Mouse (Mus musculus) ovary, postnatal 36 days (tissue): ENCODE data around the gene Atp10a.

Experiments
- DNase-seq: peaks from one replicate; pipeline ENCODE4 v3.0.0; 2022; ENCODE audit warnings: low spot score, mixed read lengths

Gene Atp10a

DNA sequence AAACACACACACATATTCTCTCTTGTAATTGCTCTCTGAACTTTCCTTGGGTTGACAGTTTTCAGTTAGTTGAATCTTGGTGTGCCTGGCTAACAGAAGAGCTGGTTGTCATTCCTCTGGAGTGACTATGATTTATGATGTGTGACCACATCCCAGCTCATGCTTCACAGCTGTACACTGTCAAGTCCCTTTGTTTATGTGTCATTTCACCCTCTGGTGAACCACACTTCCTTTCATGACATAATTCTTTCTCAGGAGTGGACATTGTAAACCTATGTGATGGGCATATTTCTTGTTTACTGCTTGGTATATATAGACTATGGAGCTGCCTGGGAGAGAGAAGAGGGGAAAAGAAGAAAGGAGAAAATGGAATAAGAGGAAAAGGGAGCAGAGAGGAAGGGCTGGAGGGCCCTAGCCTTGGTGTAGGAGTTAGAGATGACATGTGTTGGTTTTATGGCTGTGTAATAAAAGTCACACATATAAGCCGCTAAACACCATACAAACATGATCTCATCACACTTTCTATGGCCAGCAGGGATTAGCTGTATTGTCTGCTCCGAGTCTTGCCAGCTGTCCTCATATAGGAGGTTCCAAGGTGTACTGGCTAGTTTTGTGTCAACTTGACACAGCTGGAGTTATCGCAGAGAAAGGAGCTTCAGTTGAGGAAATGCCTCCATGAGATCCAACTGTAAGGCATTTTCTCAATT lies 81.0 kb downstream of the Atp10a start:
- no peak for DNase-seq

DNA sequence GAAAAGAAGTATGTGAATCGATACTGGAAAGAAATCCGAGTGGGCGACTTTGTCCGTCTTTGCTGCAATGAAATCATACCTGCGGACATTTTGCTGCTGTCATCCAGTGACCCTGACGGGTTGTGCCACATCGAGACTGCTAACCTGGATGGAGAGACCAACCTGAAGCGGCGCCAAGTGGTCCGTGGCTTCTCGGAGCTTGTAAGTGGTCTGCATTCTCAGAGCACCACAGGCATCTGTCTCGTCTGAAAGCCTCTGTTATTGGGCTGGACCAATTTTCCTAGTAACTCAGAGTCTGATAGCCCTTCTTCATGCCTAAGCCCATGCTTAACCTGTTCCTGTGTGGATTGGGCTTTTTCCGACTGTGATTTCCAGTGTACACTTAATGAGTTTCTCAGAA lies 84.2 kb downstream of the Atp10a start:
- DNase-seq = no peak

DNA sequence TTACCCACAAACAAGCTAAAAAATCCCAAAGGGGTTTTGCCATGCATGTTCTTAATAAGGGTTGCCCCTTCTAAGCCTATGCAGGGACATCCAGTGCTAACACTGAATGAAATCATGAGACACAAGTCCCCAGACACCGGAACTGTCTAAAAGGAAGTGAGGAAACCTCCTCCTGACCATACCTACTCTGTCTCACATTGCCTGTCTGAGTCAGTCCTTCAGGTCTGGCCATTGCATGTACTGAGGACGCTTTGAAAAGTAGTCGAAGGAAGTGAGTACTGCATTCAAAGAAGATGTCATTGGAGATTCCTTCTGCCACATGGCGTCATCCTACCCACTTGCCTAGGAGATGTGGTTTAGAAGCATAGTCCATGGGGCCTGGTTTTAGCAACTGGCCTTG lies 84.9 kb downstream of the Atp10a start:
- no peak for DNase-seq

DNA sequence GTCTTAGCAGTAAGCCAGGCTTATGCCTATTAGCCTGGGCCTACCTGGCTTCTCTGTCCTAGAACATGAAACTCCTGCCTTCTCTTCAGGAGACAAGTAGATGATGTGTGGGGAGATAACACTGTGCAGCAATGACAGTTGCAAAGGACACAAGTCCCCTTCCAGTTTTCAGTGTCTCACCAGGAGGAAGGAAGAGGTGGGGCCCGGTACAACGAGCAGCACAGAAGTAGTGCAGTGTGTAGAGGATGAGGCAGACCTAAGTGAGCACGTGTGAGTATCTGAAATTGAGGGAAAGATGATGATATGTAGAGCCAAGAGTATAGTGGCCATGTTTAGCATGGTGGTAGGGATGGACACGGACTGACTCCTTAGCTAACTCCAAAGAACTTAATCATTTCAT lies 86.0 kb downstream of the Atp10a start:
- no peak for DNase-seq

DNA sequence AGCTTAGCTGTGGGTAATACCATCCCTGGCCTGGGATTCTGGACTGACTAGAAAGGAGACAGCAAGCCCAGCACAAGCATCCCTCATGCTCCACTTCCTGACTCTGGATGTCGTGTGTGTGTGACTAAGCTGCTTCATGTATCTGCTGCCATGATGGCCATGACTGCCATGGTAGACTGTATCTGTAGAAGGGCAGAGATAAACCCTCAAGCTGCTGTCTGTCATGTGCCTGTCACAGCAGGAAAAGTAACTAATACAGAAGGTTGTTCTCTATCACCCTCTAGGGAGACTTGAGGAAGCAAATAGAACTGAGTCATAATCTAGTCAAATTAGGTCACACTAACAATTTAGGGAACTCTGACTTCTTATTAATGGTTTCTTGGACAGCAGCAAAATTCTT lies 86.7 kb downstream of the Atp10a start:
- no peak for DNase-seq

DNA sequence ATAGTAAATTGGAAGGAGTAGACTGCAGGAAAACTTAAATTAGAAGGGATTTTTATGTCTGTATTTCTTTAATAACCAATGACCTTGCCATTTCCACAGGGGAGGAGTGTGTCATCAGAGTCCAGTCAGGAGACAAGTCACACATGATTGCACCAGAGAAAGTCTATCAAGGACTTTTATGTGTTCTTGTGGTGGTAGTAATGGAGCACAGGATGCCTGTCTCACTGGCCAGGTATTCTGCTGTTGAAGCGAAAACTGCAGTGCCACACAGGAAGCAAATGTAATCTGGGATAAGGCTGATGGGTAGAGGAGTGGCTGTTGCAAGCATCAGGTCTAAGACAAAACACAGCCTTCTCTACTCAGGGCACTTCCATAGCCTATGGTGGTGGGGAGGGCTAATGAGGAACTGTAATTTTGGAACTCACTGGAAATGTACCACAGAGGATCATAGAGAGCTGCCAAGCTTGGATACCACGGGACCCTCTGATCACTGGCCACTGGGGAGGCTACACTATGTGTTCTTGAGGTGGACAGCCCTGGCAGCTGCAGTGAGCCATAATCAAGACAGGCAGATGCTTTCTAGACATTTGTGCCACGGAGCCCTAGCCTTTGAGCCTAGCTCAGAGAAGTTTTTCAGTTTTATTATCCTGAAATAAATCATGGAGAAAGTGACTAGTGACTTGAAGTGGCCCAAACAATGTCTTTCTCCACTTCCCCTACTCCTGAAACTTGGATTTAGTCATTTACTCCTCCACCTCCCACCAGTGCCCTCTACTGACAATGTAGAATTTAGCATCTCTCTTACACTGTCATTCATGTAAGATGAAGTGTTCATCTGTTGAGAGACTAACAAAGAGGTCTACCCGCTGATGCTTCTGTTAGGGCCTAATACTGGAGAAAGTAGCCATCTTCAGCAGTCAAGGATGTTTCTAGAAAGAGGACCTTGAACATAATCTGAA lies 87.7 kb downstream of the Atp10a start:
- DNase-seq = no peak

DNA sequence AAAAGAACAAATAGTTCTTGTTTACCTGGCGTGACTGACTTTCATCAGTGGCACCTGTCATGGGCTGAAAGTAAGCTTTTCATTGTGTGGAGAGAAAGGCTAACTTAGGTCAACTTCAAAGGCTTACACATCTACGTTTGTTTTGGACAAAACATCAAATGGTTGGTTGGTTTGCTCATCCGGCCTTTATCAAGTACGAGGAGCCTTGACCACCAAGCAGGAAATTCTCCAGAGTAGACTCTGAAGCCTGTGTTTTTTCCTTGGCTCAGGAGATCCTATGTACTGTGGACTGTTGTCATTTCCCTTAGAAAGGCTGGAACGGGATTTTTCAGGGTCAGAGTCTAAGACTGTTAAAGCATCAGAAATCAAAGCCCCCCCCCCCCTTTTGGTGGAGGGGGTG lies 90.9 kb downstream of the Atp10a start:
- DNase-seq = no peak

DNA sequence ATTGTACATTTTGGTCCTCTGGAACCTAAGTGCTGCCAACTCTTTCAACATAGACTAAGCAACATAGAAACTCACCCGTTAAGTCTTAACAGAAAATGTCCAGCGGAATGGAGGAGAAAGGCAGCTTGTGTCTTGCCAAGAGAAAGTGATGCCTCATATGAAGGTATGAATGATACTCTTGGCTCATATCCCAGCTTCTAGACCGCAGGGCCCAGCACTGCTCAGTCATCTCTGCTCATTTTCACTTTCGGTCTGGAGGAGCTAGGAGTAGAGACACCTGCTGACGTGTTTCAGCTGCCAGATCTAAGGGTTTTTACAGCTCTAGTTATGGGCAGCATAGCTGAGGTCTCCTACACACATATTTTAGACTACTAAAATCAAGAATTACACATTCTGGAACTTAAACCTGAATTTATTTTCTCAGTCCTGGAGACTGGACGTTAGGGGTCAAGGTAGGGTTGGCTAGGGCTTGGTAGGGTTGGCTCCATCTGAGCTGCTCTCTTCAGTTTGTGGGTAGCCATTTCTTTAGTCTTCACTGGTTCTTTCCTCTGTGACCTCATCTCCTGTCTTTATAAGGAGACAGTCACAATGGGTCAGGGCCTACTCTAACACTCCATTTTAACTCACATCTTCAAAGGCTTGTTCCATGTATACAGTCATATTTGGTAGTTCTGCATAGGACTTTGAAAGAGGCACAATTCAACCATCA lies 94.1 kb downstream of the Atp10a start:
- DNase-seq = no peak

DNA sequence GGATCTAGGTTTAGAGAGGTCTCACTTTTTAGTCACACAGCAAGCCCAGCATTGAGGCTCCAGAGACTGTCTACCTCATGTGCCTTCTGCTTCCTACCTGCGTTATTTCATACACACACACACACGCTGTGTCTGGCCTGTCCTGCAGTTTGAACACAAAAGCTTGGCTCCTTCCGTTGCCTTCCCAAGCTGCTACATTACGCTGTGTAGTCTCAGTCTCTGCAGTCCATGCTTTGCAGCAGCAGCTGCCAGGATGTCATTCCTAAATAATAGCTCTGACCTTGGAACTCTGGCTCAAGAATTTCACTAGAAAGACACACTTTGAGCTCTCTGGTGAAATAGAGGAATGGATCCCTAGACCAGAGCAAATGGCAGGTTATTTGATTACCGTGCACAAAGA lies 96.1 kb downstream of the Atp10a start:
- no peak for DNase-seq

DNA sequence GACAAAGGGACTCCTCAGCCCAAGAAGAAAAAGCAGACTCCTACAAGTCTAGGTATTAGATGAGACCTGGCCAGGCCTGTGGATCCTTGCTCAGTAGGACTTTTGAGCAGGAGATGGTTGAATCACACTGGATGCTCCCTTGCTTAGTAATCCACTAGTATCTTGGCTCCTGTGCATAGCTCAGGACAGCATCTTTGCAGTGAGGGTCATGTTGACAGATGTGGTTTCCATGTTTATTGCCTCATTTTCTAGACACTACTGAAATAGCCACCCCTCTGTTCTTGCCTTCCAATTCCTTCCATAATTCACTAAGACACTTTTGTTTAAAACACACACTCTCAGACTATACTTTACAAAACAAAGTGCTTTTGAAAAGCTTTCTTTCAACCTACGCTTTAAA lies 98.1 kb downstream of the Atp10a start:
- DNase-seq = no peak

DNA sequence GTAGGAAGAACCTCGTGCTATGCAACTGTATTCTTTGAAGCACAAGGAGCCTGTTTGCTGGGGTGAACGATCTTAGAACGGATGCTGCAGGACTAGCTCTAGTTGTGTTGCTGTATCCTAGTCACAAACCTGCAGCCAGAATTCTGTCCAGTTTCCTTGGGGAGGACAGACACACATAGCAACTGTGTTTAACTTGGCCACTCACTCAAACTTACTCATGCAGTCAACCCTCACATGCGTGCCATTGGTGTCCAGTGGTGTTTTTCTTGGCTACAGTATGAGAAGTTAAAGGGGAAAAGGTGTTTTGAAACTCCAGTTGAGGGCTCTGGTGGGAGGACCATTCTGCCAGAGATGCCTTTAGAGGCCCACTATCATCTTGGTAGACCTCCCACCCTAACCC lies 98.6 kb downstream of the Atp10a start:
- no peak for DNase-seq

DNA sequence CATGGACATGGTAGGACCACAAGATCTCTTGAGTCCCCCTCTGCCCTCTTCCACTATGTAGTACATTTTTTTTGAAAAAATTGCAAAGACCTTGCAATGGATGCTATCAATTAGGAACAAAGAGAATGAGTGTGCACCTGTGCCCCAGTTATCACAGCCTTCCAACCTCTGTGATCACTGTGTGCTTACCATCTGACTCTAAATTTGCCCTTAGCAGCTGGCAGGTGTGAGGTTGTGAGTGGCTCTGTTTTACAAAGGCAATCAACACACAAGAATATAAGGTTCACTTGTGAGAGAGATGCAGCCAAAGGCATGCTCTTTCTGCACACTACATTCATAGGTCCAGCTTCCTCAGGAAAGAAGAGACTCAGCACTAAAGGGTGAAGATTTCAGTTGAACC lies 99.1 kb downstream of the Atp10a start:
- no peak for DNase-seq

DNA sequence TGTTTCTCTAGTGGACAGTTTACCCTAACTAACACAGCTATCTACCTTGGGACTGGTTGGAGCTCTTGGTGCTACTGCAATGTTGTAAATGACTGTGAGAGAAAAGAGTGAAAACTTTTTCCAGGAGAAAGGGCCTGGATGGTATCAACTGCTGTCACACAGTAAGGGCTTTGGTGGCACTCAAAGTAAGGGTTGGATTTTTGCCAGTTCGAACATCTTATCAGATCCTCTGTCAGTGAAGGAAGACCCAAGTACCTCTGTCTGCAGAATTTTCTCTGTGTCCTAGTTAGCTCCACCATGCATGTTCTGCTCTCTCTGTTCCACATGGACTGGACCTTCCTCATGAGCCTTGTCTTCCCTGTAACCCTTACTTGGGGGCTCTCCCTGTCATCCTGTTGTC lies 99.9 kb downstream of the Atp10a start:
- DNase-seq = no peak

DNA sequence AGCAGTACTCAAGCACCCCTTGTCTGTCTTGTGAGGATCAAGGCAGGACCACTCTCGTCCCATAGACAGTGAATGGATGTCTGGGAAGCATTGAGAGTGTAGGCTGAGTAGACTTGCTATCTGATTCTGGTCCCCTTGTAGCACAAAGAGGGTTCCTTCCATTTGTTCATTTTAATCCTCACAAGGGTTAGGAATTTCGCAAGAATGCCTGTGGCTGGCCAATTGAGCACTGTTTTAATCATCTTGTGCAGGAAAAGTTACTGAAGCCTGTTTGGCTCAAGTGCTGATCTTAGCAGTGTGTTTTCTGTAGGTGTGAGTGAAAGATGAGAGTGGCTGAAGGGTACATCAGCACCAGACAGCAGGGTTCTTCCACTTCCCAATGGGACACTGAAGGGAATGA lies 101.4 kb downstream of the Atp10a start:
- no peak for DNase-seq

DNA sequence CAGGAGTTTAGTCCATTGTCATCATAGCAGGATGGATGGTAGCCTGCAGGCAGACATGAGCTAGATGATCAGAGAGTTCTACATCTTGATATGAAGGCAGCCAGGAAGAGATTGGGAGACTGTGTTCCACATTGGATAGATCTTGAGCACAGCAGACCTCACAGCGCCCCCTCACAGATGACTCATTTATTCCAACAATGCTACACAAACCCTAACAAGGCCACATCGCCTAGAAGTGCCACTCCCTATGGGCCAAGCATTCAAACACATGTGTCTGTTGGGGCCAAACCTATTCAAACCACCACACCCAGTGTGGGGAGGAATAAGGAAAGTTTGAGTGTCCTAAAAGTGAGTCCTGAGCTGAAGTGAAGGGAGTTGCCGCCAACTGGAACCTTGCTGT lies 102.4 kb downstream of the Atp10a start:
- no peak for DNase-seq

DNA sequence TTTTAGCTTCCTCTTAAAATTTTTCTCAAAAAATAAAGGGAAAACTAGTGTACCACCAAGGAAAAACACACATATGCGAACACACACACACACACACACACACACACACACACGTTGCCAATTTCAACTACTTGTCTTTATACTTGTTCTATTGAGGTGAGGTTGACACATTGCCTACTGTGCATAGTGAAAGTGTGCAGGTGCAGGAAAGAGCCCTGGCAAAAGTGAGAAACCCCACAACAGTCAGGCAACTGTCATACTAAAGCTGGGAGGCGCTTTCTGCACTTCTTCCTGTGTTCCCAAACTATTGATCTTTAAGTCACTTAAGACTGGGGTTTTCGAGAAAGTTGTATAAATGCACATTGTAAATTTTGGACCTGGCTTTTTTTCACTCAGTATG lies 103.3 kb downstream of the Atp10a start:
- DNase-seq = no peak

DNA sequence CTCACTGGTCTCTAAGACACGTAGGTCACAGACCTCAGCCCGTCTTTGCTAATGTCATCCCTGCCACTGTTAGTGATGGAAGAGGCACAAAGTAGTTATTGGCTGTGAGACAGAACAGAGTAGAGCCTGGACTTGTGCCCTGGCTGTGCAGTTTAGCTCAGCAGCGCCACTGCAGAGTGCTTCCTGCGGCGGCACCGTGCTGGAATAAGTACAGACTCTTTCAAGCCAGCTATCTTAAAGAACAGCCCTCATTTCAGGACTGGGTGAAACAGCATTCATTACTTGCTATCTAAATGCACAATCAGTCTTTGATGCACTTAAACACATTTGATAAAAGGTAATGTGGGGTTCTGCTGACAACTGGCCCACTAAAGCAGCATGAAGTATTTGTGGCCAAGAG lies 111.3 kb downstream of the Atp10a start:
- DNase-seq = peak; percentile 28

DNA sequence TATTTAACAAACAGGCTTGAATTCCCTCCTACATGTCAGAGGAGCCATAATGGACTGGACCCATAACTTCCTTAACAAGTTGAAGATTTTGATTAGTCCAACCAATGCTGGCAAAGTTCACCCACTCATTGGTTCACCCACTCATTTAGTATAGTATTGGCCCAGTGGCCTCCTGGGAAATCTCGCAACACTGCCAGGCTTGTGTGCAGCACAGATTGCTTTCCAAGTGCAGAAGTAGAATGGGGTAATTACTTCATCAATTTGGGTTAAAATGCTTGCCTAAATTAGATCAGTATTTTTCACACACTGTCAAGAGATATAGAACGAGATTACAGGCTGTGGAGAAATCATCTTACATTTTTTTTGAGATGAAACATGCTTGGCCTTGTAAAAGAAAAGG lies 112.3 kb downstream of the Atp10a start:
- no peak for DNase-seq

DNA sequence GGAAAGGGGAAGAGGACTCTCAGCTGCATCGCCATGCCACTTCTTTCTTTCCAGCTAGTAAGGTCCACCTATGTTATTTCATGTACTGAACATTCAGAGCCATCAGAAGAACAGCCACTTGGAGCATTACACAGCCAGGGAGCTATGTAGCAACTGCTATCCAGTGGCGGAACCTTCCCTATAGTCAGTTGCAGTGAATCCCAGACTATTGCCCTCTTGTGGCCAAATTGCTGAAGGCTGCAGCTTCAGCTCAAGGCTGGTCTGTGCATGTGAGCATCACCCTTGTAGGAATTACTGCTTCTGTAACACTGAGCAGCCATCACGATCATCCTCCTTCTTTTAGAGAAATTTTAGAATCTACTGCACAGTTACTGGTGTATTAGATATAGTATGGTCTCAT lies 114.3 kb downstream of the Atp10a start:
- peak; percentile 21 for DNase-seq

DNA sequence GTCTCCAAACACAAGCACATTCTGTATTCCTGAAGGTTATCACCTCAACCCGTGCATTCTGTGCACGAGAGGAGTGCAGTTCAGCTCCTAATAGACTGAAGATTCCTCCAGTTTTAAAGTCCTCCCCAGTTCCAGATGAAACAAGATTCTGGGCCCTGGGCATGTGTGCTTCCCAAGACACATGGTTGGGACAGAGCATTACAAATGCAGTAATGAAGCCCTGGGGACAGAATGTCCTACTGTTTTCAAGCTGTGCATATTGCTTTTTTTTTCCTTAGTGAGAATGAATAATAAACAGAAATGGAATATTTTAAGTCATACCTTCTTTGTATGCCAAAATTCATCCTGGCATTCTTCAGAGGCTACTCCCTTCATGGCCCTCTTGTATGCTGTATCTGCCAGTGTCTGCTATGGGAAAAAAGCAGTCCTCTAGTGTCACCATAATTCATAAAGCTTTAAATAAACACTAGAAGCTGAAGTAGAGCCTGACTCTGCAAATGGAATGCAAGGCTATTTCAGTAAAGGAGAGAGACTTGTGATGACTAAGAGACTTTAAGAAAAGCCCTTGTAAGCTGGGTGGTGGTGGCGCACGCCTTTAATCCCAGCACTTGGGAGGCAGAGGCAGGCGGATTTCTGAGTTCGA lies 116.2 kb downstream of the Atp10a start:
- no peak for DNase-seq

DNA sequence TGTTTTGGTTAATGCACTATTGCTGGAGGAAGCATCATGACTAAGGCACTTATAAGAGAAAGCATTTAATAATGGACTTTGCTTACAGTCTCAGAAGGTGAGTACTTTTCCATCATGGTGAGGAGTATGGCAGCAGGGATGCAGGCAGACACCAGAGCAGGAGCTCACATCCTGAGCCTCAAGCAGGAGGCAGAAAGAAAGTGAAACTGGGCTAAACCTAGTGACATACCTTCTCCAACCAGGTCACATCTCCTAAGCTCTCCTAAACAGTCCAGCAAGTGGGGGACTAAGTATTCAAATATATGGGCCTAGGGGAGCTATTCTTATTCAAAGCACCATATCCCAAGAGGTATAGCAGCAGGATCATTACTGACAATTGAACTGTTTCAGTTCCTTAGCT lies 123.2 kb downstream of the Atp10a start:
- DNase-seq = no peak

DNA sequence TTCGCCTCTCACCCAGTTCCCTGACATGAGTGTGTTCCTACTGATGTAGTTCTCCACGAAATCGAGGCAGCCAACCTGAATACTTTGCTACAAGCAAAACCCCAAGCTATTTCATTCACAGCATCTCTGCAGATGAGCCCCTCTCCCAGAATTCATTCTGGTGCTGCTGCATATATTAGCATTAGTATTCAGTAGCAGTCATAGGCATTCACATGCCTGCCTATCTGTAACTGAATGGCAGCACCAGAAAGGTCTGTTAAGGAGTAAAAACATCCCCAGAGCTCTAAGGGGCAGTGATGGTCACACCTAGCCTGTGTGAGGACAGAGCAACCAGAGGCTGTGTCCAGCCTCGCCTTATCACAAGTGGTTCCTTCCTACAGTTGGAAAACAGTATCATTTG lies 131.0 kb downstream of the Atp10a start:
- no peak for DNase-seq
